Mouse (Mus musculus) E14TG2a.4 (cell line): ENCODE data around the gene Ikzf5.
"Not testable (repeated sequence)": the region's sequence is repeated elsewhere in the genome, so short reads cannot be mapped to it uniquely, and the experiment has no call there.

ENCODE experiments used
- H3K27me3 ChIP-seq: 2 replicates; pipeline ENCODE4 v1.6.1; 2014; ENCODE audit warnings: low read length, control low read depth; ENCODE audit not compliant: insufficient read depth
- H3K36me3 ChIP-seq: 2 replicates; pipeline ENCODE4 v1.6.1; 2014; ENCODE audit warnings: low read length, control low read depth; ENCODE audit not compliant: insufficient read depth
- H3K4me1 ChIP-seq: replicated peaks from 2 replicates; pipeline ENCODE4 v1.6.1; 2014; ENCODE audit warnings: low read depth, low read length, control low read depth
- H3K4me3 ChIP-seq: replicated peaks from 2 replicates; pipeline ENCODE4 v1.5.1; 2014; ENCODE audit warnings: mild to moderate bottlenecking, low read length
- H3K9me3 ChIP-seq: 2 replicates; pipeline ENCODE4 v1.6.1; 2014; ENCODE audit warnings: low read length, control low read depth
- CTCF ChIP-seq: conservative IDR thresholded peaks from 2 replicates; pipeline ENCODE4 v1.5.1; 2014; ENCODE audit warnings: low read length
- NANOG ChIP-seq: IDR thresholded peaks from 2 replicates; pipeline ENCODE4 v1.6.1; 2014; ENCODE audit warnings: borderline replicate concordance, low read length, mixed read lengths
- POU5F1 ChIP-seq: IDR thresholded peaks from 2 replicates; pipeline ENCODE4 v1.6.1; 2014; ENCODE audit warnings: low read length, borderline replicate concordance

The Ikzf5 gene

DNA sequence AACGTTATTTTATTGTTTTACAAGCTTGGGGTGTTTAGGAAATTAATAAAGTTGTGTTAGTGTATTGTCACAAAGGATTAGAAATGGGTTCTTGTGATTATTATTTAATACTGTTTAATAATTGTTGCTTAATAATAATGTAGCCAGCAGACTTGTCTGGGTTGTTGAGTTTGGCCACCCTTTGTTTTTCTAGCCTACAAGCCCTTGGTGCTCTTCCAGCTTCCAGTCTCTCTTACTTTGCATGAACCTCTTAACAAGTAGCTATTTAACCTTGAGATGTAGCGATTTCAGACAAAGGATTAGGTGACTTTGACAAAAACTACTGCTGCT is 1.6 kb upstream of the Ikzf5 start:
- H3K27me3 ChIP-seq, result no peaks in the 10 kb centered on the region
- H3K4me1 ChIP-seq, result peaks cover 20% of the 10 kb centered on the region
- no peak overlapping the region for H3K4me3 ChIP-seq
- H3K9me3 ChIP-seq, result no peaks in the 10 kb centered on the region
- H3K36me3 ChIP-seq, result peaks cover 2% of the 10 kb centered on the region; the same call in 1 of the 2 replicates
- TF ChIP-seq NANOG (no peak), CTCF (no peak), POU5F1 (no peak)

DNA sequence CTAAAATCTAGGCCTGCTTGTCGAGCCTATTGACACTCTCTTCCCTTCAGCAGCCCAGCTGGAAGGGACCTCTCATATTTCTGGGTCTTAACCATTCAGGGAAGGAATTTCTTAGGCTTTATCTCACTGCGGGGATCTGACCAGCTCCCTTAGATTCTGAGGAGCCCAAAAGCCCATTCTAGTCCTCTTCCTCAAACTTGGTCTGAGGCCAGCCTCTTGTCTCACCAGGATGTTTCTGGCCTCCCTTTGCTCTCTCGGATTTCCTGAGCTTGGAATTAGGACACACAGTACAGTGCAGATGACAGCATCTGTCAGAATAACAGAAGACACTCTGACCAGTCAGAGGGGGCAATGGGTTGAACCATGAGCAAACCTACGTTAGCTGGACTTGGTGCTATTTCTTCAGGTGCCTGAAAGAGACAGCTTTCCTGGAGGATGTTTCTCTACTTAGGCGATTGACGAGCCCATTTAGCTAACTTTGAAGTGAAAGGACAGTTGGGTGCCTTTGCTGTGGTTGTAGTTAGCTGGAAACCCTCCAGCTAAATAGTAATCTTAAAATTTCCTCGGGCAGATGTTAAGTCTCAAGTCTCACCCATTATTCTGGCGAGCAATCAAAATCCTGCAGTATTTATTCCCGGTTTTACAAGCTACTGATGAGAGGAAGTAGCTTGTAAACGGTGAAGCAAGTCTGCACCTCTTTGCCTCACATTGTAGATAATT is 1.1 kb upstream of the Ikzf5 start:
- peaks cover 20% of the 10 kb centered on the region for H3K4me1 ChIP-seq
- no peaks in the 10 kb centered on the region for H3K9me3 ChIP-seq
- H3K36me3 ChIP-seq, result peaks cover 4% of the 10 kb centered on the region; the same call in 1 of the 2 replicates
- no peak for TF ChIP-seq POU5F1
- TF ChIP-seq NANOG, result no peak
- TF ChIP-seq CTCF, result no peak
- no peaks in the 10 kb centered on the region for H3K27me3 ChIP-seq
- H3K4me3 ChIP-seq, result peak overlapping the region; percentile 97

GRCm38 (mm10) chr7:131409988-131410385 is 334 bp downstream of the Ikzf5 start:
- no peaks in the 10 kb centered on the region for H3K9me3 ChIP-seq

DNA sequence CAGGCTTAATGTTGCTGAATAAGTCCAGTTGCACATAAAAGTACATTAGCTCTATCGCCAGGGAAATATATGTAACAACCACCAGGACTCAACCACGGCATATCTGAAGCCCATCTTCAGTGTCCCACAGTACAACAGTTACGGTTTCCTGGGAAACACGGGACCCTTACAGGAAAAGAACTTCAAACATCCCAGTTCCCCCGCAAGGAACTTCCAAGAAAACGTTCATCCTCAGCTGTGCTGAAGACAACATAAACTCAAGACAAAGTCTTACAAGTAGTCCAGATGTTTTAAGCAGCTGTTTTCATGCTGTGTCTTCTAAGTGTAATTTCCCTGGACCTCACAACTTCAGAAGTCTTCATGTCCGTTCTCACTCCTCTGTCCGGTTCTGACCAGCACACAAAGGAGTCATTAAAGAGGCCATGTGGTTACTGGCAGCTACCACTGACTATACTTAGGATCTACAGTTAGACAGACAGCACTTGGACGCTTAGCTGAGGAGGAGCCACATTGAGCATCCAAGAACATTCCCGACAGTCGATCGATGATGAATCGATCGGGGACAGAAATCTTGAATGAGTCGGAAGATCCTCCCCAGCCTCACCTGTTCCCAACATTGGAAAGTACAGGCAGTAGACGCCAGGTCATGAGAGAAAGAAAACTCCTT is 867 bp downstream of the Ikzf5 start:
- peaks cover 20% of the 10 kb centered on the region for H3K4me1 ChIP-seq
- no peaks in the 10 kb centered on the region for H3K27me3 ChIP-seq
- peaks cover 4% of the 10 kb centered on the region; the same call in 1 of the 2 replicates for H3K36me3 ChIP-seq
- TF ChIP-seq NANOG (no peak), POU5F1 (no peak), CTCF (no peak)
- peak overlapping the region; percentile 97 for H3K4me3 ChIP-seq
- H3K9me3 ChIP-seq, result no peaks in the 10 kb centered on the region

More at GRCm38 (mm10) chr7:131409988-131410385, 334 bp downstream of the Ikzf5 start:
- no peaks in the 10 kb centered on the region for H3K27me3 ChIP-seq
- H3K4me3 ChIP-seq, result peak overlapping the region; percentile 97
- no peak for TF ChIP-seq POU5F1
- peaks cover 4% of the 10 kb centered on the region; the same call in 1 of the 2 replicates for H3K36me3 ChIP-seq
- peaks cover 20% of the 10 kb centered on the region for H3K4me1 ChIP-seq

DNA sequence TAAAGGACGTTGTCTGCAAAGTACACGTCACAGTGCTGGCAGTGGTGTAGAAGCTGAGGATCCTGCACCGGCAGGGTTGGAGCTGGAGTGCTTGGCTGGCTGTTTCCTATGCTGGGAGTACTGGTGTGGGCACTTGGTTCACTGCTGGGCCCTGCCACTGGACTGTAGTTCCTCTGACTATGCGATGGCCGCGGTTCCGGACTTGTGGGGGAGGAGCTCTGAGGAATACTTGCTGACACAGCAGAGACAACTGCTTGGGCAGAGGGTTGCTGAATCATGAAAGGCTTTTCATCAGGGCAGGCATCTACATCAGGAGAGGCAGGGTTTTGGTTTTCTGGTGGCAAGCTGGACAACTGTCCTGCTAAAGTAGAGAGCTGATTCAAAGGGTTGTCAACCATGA is 18.6 kb downstream of the Ikzf5 start:
- not testable (repeated sequence) for H3K4me3 ChIP-seq, H3K9me3 ChIP-seq, H3K27me3 ChIP-seq, H3K4me1 ChIP-seq
- H3K36me3 ChIP-seq, result peaks cover 49% of the 10 kb centered on the region

DNA sequence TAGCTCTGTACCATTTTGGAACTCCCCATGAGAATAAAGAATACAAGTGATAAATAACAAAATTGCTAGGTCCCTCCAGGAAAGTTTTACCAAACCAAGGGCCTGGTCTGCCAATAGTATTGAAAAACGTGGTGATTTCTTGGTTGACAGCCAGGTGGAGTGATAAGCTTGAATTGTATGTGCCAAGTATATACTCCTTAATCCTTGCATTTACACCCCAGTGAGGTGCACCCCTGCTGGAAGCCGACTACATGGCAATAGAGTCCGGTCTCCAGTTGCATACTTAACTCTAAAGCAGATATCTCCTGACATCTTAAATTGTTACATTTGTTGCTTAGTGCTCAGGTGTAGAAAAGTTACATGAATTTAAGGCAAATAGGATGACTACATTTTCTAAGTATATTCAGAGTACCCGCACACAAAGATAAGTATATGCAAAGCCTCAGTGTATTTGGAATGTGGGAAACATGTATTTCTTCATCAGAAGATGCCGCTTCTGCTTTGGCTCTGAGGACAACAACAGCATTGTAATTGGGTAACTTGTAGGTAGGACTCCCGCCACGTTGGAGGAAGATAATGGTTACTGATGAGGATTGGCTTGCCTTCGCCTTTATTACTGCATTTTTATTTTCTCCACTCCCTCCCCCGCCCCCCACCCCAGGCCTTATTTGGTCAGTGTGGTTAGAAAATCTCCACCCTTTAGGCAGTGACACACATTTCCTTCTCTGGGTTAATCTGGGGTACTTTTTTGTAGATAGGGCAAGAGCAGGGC is 38.3 kb downstream of the Ikzf5 start:
- Histone ChIP-seq H3K27me3 (peaks cover 2% of the 10 kb centered on the region), H3K9me3 (no peaks in the 10 kb centered on the region), H3K4me1 (peaks cover 19% of the 10 kb centered on the region), H3K4me3 (peak overlapping the region; percentile 96), H3K36me3 (peaks cover 15% of the 10 kb centered on the region)
- TF ChIP-seq CTCF, result no peak

GRCm38 (mm10) chr7:131371470-131371860 is 38.9 kb downstream of the Ikzf5 start:
- TF ChIP-seq POU5F1, result no peak
- no peak for TF ChIP-seq NANOG
- TF ChIP-seq CTCF, result no peak
- H3K4me3 ChIP-seq, result peak overlapping the region; percentile 96
- H3K4me1 ChIP-seq, result peaks cover 19% of the 10 kb centered on the region
- H3K9me3 ChIP-seq, result no peaks in the 10 kb centered on the region
- peaks cover 5% of the 10 kb centered on the region for H3K27me3 ChIP-seq
- peaks cover 15% of the 10 kb centered on the region for H3K36me3 ChIP-seq

DNA sequence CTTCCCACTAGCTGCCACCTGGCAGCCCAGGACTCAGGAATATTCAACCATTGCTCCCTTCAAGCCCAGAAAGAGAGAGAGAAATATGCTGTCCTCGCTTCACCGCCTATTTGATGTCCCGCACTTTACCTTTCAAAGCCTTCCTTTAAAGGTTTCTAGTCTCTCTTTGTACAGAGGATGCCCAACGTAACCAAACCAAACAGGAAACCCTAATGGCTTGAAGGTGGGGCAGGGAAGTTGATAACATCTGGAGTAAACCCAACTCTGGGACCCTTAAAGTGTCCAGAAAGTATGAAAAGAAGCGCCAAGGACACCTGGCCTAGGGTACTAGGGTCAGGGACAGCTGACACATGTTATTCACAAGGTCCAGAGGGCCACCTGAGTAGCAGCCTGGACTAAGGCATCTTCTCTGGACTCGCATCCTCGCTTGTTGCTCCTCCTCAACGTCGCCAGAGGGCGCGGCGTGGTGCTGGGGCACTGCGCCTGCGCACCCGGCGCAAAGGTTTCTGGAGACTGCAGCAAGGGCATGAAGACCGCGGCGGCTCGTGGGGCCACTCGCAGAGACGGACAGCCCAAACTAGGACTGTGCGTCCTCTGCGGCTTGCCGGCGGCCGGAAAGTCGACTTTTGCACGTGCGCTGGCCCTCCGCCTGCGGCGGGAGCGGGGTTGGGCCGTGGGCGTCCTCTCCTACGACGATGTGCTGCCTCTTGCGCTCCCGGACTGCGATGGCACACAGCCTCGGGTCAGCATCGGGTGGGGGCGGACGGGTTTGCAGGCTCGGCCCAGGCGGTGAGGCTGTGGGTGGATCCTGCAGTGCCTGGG is 39.5 kb downstream of the Ikzf5 start, which contains the start of gene Pstk:
Gene Pstk (plus strand): TSS at position 494 of the 822 bp plus-strand sequence.
- Histone ChIP-seq H3K9me3 (no peaks in the 10 kb centered on the region), H3K4me3 (peak within 1 kb of the TSS; percentile 96), H3K36me3 (peaks cover 15% of the 10 kb centered on the region), H3K27me3 (peaks cover 5% of the 10 kb centered on the region), H3K4me1 (peaks cover 19% of the 10 kb centered on the region)
- TF ChIP-seq POU5F1, result no peak
- peak; percentile 26; the same call in 1 of the 2 replicates for TF ChIP-seq CTCF
